Mouse (Mus musculus) hindbrain, embryonic 13.5 days (tissue): ENCODE measurements around the gene Meis1. TPM values are rescaled to one million over a fixed set of nuclear protein-coding genes. Genes with fewer than 3 reads are reported as not detected.

ENCODE experiments used
- ATAC-seq: fragments of 200-750 bp; cut with Nextera tagmentation; 2 replicates; pipeline ENCODE4 v1.8.0; 2017; ENCODE audit warnings: moderate TSS enrichment; ENCODE audit not compliant: low FRiP score
- H3K27ac ChIP-seq: fragments of 300-500 bp; sonication (generic); 2 replicates; pipeline ENCODE4 v1.5.1; 2015; ENCODE audit warnings: inconsistent platforms, mild to moderate bottlenecking, moderate library complexity
- H3K27me3 ChIP-seq: fragments of 300-500 bp; sonication (generic); 2 replicates; pipeline ENCODE4 v1.6.1; 2015; ENCODE audit warnings: mild to moderate bottlenecking, inconsistent platforms
- H3K36me3 ChIP-seq: fragments of 300-500 bp; sonication (generic); 2 replicates; pipeline ENCODE4 v1.6.1; 2015; ENCODE audit warnings: mild to moderate bottlenecking, inconsistent platforms
- H3K4me1 ChIP-seq: fragments of 300-500 bp; sonication (generic); replicated peaks from 2 replicates; pipeline ENCODE4 v1.6.1; 2015; ENCODE audit warnings: inconsistent platforms
- H3K4me2 ChIP-seq: fragments of 300-500 bp; sonication (generic); 2 replicates; pipeline ENCODE4 v1.6.1; 2015; ENCODE audit warnings: inconsistent platforms, mild to moderate bottlenecking, moderate library complexity
- H3K4me3 ChIP-seq: fragments of 300-500 bp; sonication (generic); 2 replicates; pipeline ENCODE4 v1.5.1; 2015; ENCODE audit warnings: mild to moderate bottlenecking, inconsistent platforms
- H3K9ac ChIP-seq: fragments of 300-500 bp; sonication (generic); 2 replicates; pipeline ENCODE4 v1.6.1; 2015; ENCODE audit warnings: mild to moderate bottlenecking, inconsistent platforms
- H3K9me3 ChIP-seq: fragments of 300-500 bp; sonication (generic); 2 replicates; pipeline ENCODE4 v1.6.1; 2016; ENCODE audit warnings: inconsistent platforms
- WGBS: fragments of 180-500 bp; shearing (Covaris S2); methylation state at CpG from one replicate; pipeline ENCODE4 v1.1.7; 2015; 5-methylcytosine and 5-hydroxymethylcytosine counted together
- polyA plus RNA-seq: library from polyadenylated mRNA; unstranded; fragments of >200 nt; fragmentation: Nextera tagmentation; extraction: Ambion mirVana; gene quantifications from 2 replicates; pipeline ENCODE4 v1.2.1, GENCODE M21; 2015

Gene Meis1
- polyA plus RNA-seq, 1 experiment from 2014 or later: 212 TPM

DNA sequence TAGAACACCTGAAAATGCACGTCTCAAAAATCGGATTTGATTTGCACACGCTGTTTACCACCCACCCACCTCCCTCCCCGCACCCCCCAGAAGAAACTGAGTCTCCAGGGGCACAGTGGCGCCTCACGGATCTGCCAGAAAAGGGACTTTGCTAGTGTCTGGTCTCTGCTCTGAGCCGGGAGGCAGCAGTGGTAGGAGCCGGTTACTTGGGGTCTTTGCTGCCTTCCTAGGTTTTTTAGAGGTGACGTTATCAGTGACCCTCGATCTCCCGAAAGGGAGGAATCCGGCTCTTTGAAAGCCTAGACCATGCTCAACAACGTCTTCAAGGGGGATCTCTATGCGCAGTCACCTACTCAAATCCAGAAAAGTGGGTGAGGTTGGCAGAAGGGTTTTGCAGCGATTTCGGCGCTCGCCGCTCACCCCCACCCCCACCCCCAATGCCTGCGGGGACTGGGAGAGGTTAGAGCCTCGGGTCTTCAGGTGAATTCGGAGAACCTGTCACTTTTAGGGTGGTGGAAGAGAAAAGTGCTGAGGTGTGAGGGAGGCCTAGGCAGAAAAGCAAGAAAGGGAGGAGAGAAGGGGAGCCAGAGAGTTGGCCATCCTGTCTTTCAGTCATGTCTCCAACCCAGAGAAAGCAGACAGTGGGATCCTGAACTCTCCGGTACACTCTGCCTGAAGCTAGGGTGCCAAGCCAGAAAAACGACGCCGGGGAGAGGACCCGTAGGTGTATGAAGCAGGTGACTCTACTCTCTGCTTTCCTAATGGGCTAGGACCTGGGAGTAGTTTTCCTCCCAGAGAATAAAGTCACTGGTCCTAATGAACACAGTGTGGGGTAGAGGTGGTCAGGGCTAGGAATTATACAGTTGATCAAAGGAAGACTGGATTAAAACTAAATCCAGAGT, 143.5 kb downstream of the Meis1 start:
- no peaks in the 10 kb centered on the region for H3K9me3 ChIP-seq
- peak overlapping the region; percentile 76 for H3K4me2 ChIP-seq
- no peak for ATAC-seq
- H3K4me3 ChIP-seq: peak overlapping the region; percentile 26
- H3K27me3 ChIP-seq: no peaks in the 10 kb centered on the region
- WGBS: 1% methylated on average over 27 of the region's 27 CpGs
- peaks cover 72% of the 10 kb centered on the region for H3K4me1 ChIP-seq
- H3K36me3 ChIP-seq: no peaks in the 10 kb centered on the region
- H3K27ac ChIP-seq: peak overlapping the region; percentile 97
- peak overlapping the region; percentile 72 for H3K9ac ChIP-seq

DNA sequence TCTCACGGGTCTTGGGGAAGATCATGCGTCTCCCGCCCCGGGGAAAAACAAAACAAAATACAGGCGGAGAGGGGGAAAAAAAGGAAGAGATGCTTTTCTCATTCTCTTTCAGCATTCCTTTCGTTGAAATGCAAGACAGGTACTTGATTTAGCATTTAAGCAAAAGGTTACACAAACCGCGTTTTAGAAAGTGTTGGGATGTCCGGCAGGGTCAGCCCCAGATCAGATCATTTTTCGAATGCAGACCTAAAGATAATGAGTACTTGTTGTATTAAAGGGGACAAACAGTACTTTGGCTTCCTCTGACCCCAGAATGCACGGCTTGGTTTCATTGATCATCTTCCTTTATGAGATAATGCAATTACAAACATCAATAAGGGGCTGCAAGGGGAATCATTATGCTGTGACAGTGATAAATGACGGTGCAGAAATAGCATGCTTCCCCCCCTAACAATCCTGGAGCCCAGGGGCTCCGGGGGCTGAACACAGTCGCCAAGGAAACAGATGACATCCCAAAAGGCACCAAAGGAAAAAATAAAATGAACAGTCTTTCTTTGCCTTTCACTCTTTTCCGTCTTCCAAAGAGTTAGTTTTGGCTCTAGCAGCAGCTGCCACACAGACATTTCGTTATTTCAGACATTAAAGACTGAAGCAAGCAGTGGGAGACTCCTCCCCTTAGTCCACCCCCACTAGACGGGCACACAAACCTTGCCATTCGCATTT, 144.3 kb downstream of the Meis1 start:
- Histone ChIP-seq H3K4me3 (peak overlapping the region; percentile 26), H3K27me3 (no peaks in the 10 kb centered on the region), H3K9me3 (no peaks in the 10 kb centered on the region), H3K27ac (peak overlapping the region; percentile 97), H3K4me2 (peak overlapping the region; percentile 76), H3K4me1 (peaks cover 74% of the 10 kb centered on the region), H3K36me3 (no peaks in the 10 kb centered on the region), H3K9ac (peak overlapping the region; percentile 72)
- under 1% methylated on average over 18 of the region's 18 CpGs for WGBS
- ATAC-seq: peak; percentile 34; the same call in 1 of the 2 replicates

DNA sequence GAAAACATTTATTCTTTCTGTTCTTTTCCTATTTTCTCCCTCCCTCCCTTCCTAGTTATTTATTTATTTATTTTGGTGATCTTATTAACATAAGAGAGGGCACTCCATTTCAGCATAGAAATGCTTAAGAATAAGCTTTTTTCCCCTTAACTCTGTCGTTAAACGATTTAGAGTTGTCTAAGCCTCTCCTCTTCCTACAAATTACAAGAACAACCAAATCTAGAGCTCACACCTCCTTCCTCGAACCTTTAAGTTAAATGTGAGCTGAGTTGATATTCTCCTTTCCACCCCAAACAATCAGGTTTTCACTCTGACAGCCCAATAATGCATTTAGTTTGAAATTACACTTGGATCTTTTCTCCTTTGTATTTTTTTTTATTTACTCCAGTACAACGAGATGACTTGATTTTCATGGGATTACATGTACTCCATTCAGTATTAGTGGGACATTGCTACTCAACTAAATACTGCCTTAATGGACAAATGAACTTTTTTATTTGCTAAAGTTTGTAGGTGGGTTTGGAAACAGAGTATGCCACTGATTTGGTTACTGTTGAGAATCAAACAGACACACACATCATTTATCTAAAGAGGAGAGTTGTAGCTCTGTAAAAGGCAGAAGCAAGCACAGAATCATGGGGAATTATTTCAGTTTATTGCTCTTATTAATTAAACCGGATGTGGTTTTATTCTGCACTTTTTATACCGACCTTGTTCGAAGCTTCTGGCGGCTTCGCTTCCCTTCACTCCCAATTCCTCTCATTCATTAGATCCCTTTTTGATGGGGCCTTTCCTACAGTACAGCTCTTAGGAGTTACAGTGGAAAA, 145.1 kb downstream of the Meis1 start:
- 3% methylated on average over 9 of the region's 9 CpGs for whole genome bisulfite sequencing
- H3K27ac ChIP-seq: peak overlapping the region; percentile 97

DNA sequence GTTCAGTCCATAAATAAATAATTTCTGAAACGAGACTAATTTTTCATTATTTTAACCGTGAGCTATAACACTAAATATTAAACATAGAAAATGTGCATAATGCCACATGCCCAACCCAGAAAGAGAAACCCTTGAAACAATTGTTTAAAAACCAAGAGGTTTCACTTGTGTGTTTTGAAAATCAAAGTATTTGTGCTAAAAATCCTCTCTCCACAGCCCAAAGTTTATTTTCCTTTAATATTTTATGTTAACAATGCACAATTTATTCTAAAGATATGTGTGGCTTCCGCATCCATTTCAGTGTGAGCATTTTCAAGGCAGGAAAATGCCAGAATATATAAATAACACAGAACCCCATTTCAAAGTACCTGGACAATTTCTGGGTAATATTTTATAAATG, 146.0 kb downstream of the Meis1 start:
- Histone ChIP-seq H3K4me2 (peak overlapping the region; percentile 67; the same call in 1 of the 2 replicates), H3K9me3 (no peaks in the 10 kb centered on the region), H3K36me3 (no peaks in the 10 kb centered on the region), H3K27me3 (no peaks in the 10 kb centered on the region), H3K9ac (no peak overlapping the region), H3K4me1 (peaks cover 60% of the 10 kb centered on the region), H3K27ac (peak overlapping the region; percentile 60), H3K4me3 (no peak overlapping the region)
- no peak for ATAC-seq
- WGBS: 9% methylated on average over 3 of the region's 3 CpGs

More for the DNA sequence above, 145.1 kb downstream of the Meis1 start:
- H3K9me3 ChIP-seq: no peaks in the 10 kb centered on the region
- no peaks in the 10 kb centered on the region for H3K27me3 ChIP-seq
- peak overlapping the region; percentile 26 for H3K4me3 ChIP-seq
- peak overlapping the region; percentile 76 for H3K4me2 ChIP-seq
- no peaks in the 10 kb centered on the region for H3K36me3 ChIP-seq
- H3K9ac ChIP-seq: peak overlapping the region; percentile 72
- H3K4me1 ChIP-seq: peaks cover 67% of the 10 kb centered on the region
- no peak for ATAC-seq

DNA sequence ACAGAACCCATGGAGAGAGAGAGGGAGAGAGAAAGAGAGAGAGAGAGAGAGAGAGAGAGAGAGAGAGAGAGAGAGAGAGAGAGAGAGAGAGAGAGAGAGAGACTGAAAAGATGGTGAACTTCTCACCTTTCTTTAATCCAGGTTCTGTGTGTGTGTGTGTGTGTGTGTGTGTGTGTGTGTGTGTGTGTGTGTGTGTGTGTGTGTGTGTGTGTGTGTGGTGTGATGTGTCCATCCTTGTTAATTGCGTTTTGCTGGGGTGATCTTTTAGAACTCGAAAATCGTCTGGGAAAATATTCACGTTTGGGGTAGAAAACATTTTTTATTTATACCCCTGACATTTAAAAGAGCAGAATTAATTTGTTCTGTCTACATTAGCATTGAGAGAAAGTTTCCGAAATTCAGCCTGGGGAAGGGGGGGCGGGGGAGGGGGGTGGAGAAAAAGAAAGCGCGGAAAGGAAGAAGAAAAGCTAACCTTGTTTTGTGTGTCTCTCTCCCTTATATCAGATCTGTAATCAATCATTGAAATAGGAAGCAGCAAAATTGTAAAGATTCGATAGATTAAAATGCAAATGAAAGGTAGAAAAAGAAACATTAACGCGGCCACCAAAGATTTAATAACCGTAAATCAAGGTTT, 146.6 kb downstream of the Meis1 start:
- no peak for ATAC-seq
- Histone ChIP-seq H3K9ac (peak overlapping the region; percentile 83), H3K36me3 (no peaks in the 10 kb centered on the region), H3K27ac (peak overlapping the region; percentile 96), H3K4me2 (peak overlapping the region; percentile 67), H3K9me3 (no peaks in the 10 kb centered on the region), H3K4me3 (peak overlapping the region; percentile 41), H3K27me3 (no peaks in the 10 kb centered on the region), H3K4me1 (peaks cover 58% of the 10 kb centered on the region)
- under 1% methylated on average over 12 of the region's 12 CpGs for WGBS

DNA sequence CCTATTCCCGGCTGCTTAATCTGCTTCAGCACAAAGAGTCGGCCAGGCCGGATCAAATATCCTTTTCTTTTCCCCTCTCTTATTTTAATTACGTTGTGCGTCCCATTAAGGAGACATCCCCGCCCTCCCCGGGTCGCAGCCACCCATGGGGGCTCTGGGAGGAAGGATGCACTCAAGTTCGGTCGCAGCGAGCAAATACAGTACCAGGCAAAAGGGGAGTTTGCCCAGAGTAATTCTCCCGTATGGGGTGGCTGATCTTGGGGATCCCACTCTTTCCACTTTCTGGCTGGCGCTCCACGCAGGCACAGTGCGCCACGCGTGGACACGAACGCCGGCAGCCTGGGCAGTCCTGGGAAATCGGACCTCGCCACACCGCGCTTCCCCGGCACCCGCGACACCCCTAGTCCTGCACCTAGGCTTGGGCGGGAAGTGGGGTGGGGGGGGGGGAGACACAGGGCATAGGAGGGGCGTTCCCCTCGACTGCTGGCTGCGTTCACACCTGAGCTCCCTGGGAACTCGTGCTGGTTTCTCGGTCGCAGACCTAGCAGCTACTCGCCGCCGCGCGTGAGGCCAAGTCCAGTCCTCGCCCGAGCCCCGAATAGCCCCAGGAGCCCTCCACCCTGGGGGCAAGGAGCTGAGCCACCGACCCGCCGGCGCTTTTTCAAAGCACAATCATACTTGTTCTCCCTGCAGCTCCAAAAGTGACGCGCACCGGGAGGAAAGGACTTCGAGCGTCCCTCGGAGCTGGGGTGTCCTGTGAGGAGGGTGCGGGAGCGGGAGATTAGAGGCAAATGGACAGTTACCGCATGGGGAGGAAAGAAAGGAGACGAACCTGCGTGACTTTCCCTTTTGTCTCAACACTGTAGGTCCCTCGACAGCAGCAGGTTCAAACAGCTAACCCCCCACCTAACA, 147.4 kb downstream of the Meis1 start:
- Histone ChIP-seq H3K9me3 (no peaks in the 10 kb centered on the region), H3K4me2 (peak overlapping the region; percentile 67), H3K9ac (peak overlapping the region; percentile 83), H3K4me1 (peaks cover 51% of the 10 kb centered on the region), H3K36me3 (no peaks in the 10 kb centered on the region), H3K27me3 (no peaks in the 10 kb centered on the region), H3K4me3 (peak overlapping the region; percentile 41), H3K27ac (peak overlapping the region; percentile 96)
- under 1% methylated on average over 55 of the region's 58 CpGs for WGBS
- ATAC-seq: peak; percentile 57

DNA sequence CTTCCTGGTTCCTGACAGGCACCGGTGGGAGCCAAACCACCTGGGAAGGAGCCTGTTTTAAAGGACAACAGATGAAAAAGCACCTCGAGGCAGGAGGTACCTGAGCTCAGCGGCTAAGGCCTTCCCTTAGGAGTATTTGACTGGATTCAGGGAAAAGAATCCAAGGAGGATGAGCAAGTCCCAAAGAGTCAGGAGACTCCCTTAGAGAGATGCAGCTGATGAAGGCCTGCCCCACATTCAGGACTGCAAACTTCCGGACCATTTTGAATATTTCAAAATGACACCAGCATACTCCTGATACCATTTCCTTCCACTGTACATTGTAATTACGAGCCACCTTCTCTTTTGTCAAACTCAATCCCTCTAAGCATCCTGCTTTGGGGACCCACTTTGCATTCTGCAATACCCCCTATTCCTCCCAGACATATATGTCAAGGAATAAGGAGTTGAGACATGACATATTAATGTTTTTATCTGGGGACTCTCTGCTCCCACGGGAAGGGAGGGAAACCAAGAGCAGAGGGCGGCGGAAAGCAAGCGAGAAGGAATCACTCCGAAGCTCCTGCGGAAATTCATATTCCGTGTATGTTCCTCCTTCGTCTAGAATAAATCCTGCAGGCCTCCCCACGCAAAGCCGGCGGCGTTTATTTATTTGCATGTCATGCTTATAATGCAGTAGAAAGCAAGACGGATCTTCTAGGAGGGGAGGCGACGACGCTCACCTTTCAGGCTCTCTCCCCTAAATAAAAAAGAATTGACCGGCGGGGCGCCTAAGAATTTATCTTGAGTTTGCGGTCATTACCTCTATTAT, 148.5 kb downstream of the Meis1 start:
- ATAC-seq: no peak
- Histone ChIP-seq H3K4me1 (peaks cover 42% of the 10 kb centered on the region), H3K4me2 (peak overlapping the region; percentile 67), H3K9ac (peak overlapping the region; percentile 83), H3K27ac (peak overlapping the region; percentile 96), H3K27me3 (no peaks in the 10 kb centered on the region), H3K9me3 (no peaks in the 10 kb centered on the region), H3K4me3 (peak overlapping the region; percentile 41), H3K36me3 (no peaks in the 10 kb centered on the region)
- WGBS: 3% methylated on average over 25 of the region's 25 CpGs

DNA sequence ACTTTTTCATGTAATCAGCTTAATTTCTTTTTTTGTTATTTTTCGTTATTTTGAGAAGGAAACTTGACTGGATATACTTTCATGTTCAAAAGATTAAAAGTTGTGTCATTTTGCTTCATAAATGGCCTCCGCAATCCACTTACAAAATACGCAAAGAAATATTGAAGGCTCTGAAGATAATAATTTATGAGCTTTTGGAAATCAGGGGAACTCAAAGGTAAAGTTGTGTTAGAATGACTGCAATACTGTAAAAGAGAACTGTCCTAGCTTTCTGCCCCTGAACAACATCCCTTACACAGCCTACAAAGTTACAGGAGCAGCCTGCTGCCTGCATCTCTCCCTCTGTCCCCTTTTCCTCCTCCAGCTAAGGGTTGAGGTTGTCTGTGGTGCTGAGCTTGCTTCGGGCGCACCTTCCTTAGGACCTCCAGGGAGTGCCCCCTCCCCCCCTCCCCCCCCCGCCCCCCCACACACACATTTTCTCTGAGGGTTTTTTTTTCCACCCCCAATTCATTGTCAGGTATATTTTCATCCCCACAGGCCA, 149.3 kb downstream of the Meis1 start:
- no peaks in the 10 kb centered on the region for H3K9me3 ChIP-seq
- H3K9ac ChIP-seq: no peak overlapping the region
- 32% methylated on average over 5 of the region's 6 CpGs for WGBS
- H3K27me3 ChIP-seq: no peaks in the 10 kb centered on the region
- peaks cover 34% of the 10 kb centered on the region for H3K4me1 ChIP-seq
- H3K27ac ChIP-seq: peak overlapping the region; percentile 96
- H3K4me3 ChIP-seq: no peak overlapping the region
- ATAC-seq: no peak
- H3K36me3 ChIP-seq: no peaks in the 10 kb centered on the region
- H3K4me2 ChIP-seq: peak overlapping the region; percentile 67

DNA sequence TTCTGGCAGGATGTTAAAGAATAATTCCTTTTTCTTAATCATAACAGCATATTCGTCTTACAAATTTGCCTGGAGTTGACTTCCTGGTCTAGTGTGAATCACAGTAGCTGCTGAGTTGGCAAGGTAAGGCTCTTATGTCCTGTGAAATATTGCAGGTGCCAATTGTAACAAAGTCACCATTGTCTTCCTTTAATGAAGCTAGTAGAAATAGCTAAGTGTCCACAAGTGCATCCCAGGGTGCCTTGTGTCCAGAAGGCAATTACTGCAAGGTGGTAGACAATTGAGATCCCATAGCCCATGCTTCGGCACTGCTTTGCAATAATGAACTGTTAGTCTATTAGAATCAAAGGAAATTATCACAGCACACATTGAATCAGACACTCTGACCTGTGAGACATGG, 151.1 kb downstream of the Meis1 start:
- Histone ChIP-seq H3K27me3 (no peaks in the 10 kb centered on the region), H3K4me2 (no peak overlapping the region), H3K4me3 (no peak overlapping the region), H3K4me1 (peaks cover 26% of the 10 kb centered on the region), H3K36me3 (no peaks in the 10 kb centered on the region; the same call in 1 of the 2 replicates), H3K9ac (no peak overlapping the region), H3K9me3 (peaks cover 5% of the 10 kb centered on the region; the same call in 1 of the 2 replicates), H3K27ac (no peak overlapping the region)
- WGBS: 48% methylated on average over 2 of the region's 2 CpGs
- ATAC-seq: no peak

DNA sequence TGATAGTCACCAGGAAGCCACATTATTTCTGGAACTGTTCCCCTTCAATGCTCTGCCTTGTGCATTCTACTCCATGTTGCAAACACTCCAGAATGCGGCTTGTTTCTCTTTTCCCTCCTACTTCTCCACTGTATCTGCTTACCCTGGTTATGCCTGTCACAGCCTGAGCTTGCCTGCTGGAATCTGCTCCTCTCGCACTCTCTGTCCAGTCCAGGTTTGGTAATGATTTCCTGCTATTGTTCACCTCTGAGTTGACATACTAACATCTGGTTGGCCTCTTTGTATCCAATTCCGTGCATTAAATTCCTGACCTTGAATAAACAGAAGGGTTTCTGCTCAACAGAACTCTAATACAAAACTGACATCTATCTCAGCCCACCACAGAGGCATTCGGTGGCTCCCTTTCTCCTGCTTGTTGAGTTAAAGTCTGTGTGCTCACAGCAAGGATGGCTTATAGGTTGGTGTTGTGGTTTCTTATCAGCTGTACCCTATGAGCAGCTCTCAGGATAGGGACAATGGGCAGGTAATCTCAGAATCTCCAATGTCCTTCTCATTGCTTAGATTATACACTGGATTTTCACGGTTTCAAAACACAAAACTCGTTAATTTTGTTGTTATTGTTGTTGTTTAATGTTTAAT, 152.5 kb downstream of the Meis1 start:
- no peak overlapping the region for H3K4me3 ChIP-seq
- no peak overlapping the region for H3K9ac ChIP-seq
- 48% methylated on average over 6 of the region's 6 CpGs for WGBS
- H3K27ac ChIP-seq: no peak overlapping the region
- no peak overlapping the region for H3K4me2 ChIP-seq
- ATAC-seq: no peak
- H3K27me3 ChIP-seq: no peaks in the 10 kb centered on the region
- peaks cover 5% of the 10 kb centered on the region; the same call in 1 of the 2 replicates for H3K9me3 ChIP-seq
- H3K4me1 ChIP-seq: peaks cover 20% of the 10 kb centered on the region
- no peaks in the 10 kb centered on the region; the same call in 1 of the 2 replicates for H3K36me3 ChIP-seq
